In the genomic region with DNA sequence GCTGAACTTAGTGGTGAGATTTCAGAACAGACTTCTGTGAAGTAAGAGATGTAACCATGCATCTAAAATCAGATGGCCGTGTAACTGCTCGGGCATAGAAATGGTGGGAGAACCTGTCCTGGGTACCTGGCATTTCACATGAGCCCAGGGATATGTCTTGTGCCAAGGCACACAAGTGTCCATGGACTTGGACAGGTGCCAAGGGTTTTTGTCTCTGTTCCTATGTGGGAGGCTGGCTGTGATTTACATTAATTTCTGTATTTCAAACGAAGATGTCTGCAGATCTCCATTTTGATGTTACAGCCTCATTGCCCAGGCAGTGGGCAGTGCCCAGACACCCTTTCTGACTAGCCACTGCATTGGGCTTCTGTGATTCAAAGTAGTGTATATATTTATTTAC, we compare ENCODE assay signal across 27 mouse cellular contexts.
DNase-seq lines count a peak whose midpoint lies in the region; ATAC-seq and TF ChIP-seq lines count a peak whose summit lies in the region.
"Had no signal": no experiment of that assay in that cellular context is flagged by ENCODE, and none has a peak within 500 bp of the region (broad histone marks: within the 10 kb centered on the region; RNA-seq: fewer than 3 reads in every experiment).

No protein-coding gene starts in this region.

- H3K9ac ChIP-seq in hindbrain, postnatal 0 days (replicated peaks; ENCODE audit: low read length): no peak overlapping the region
- no peak overlapping the region for H3K9ac ChIP-seq in hindbrain, embryonic 13.5 days
- no peak overlapping the region for H3K9ac ChIP-seq in midbrain, postnatal 0 days (replicated peaks; ENCODE audit: low read length, poor library complexity, severe bottlenecking)
- no peak overlapping the region for H3K9ac ChIP-seq in midbrain, embryonic 14.5 days (replicated peaks; ENCODE audit: low read length)
- H3K9ac ChIP-seq: embryonic facial prominence, embryonic 13.5 days; forebrain, embryonic 13.5 days; heart, embryonic 12.5 days; heart, embryonic 15.5 days; hindbrain, embryonic 14.5 days had no signal

- TF ChIP-seq CTCF in hindbrain, postnatal 0 days (IDR thresholded peaks at IDR 0.05; ENCODE audit: low read depth): no peak
- no peak for TF ChIP-seq CTCF in midbrain, postnatal 0 days (IDR thresholded peaks at IDR 0.05)

- H3K27me3 ChIP-seq in hindbrain, postnatal 0 days (ENCODE audit: insufficient read depth, low read length): no peaks in the 10 kb centered on the region
- H3K27me3 ChIP-seq in hindbrain, embryonic 13.5 days: no peaks in the 10 kb centered on the region
- H3K27me3 ChIP-seq in midbrain, postnatal 0 days (ENCODE audit: insufficient read depth, low read length): no peaks in the 10 kb centered on the region
- H3K27me3 ChIP-seq in midbrain, embryonic 14.5 days (ENCODE audit: control insufficient read depth, insufficient read depth, low read length): no peaks in the 10 kb centered on the region
- H3K27me3 ChIP-seq: embryonic facial prominence, embryonic 13.5 days; forebrain, embryonic 13.5 days; heart, embryonic 12.5 days; heart, embryonic 15.5 days had no signal

- H3K27ac ChIP-seq in hindbrain, postnatal 0 days: no peak overlapping the region
- H3K27ac ChIP-seq in hindbrain, embryonic 13.5 days: no peak overlapping the region
- H3K27ac ChIP-seq in midbrain, postnatal 0 days (ENCODE audit: low read depth, low read length): no peak overlapping the region
- H3K27ac ChIP-seq in midbrain, embryonic 14.5 days (replicated peaks; ENCODE audit: low read depth, low read length): no peak overlapping the region
- H3K27ac ChIP-seq: embryonic facial prominence, embryonic 10.5 days; embryonic facial prominence, embryonic 13.5 days; forebrain, embryonic 10.5 days; forebrain, embryonic 13.5 days; heart, embryonic 15.5 days; hindbrain, embryonic 10.5 days; hindbrain, embryonic 14.5 days had no signal

- no peaks in the 10 kb centered on the region for H3K9me3 ChIP-seq in hindbrain, postnatal 0 days (ENCODE audit: low read length)
- H3K9me3 ChIP-seq in hindbrain, embryonic 13.5 days: no peaks in the 10 kb centered on the region
- H3K9me3 ChIP-seq in midbrain, postnatal 0 days (ENCODE audit: low read length): no peaks in the 10 kb centered on the region
- no peaks in the 10 kb centered on the region for H3K9me3 ChIP-seq in midbrain, embryonic 14.5 days (ENCODE audit: control insufficient read depth, low read length)
- H3K9me3 ChIP-seq: embryonic facial prominence, embryonic 10.5 days; embryonic facial prominence, embryonic 13.5 days; forebrain, embryonic 10.5 days; forebrain, embryonic 13.5 days; heart, embryonic 12.5 days; heart, embryonic 15.5 days; hindbrain, embryonic 10.5 days had no signal

- no peak overlapping the region for H3K4me3 ChIP-seq in hindbrain, postnatal 0 days (ENCODE audit: low read length)
- no peak overlapping the region for H3K4me3 ChIP-seq in hindbrain, embryonic 13.5 days
- no peak overlapping the region for H3K4me3 ChIP-seq in midbrain, postnatal 0 days (ENCODE audit: low read depth, low read length)
- H3K4me3 ChIP-seq in midbrain, embryonic 14.5 days (replicated peaks; ENCODE audit: low read depth, low read length): no peak overlapping the region
- H3K4me3 ChIP-seq: embryonic facial prominence, embryonic 10.5 days; embryonic facial prominence, embryonic 13.5 days; erythroblast, embryonic 14.5 days; forebrain, embryonic 10.5 days; forebrain, embryonic 13.5 days; heart, embryonic 12.5 days; heart, embryonic 15.5 days; hindbrain, embryonic 10.5 days had no signal

- peak; percentile 34 for DNase-seq in hindbrain, postnatal 0 days (ENCODE audit: low spot score)
- DNase-seq in midbrain, postnatal 0 days (ENCODE audit: low spot score): peak; percentile 23
- DNase-seq in midbrain, embryonic 14.5 days: no peak
- DNase-seq in fat pad, adult 2 months (ENCODE audit: extremely low read depth, low read depth, low spot score): peak; percentile 37
- DNase-seq: adrenal gland, adult 8-10 months; adrenal gland, postnatal 25 days; cerebellum, adult 11 months; cerebellum, adult 2 months; cerebellum, adult 9-11 months; embryo, embryonic 11 days; gastrocnemius, postnatal 25 days; heart, adult 18-20 months; heart, postnatal 10 days; heart, postnatal 36 days had no signal

- no peaks in the 10 kb centered on the region for H3K4me1 ChIP-seq in hindbrain, postnatal 0 days (ENCODE audit: insufficient read depth, low read length)
- peaks cover 10% of the 10 kb centered on the region; the same call in 1 of the 2 replicates for H3K4me1 ChIP-seq in hindbrain, embryonic 13.5 days (replicated peaks)
- H3K4me1 ChIP-seq in midbrain, postnatal 0 days (ENCODE audit: insufficient read depth, low read length): no peaks in the 10 kb centered on the region
- no peaks in the 10 kb centered on the region for H3K4me1 ChIP-seq in midbrain, embryonic 14.5 days (ENCODE audit: control insufficient read depth, insufficient read depth, low read length)
- H3K4me1 ChIP-seq: embryonic facial prominence, embryonic 10.5 days; embryonic facial prominence, embryonic 13.5 days; forebrain, embryonic 10.5 days; heart, embryonic 12.5 days; heart, embryonic 15.5 days; hindbrain, embryonic 10.5 days had no signal

- peaks cover 30% of the 10 kb centered on the region for H3K36me3 ChIP-seq in hindbrain, postnatal 0 days (ENCODE audit: insufficient read depth, low read length)
- peaks cover 70% of the 10 kb centered on the region for H3K36me3 ChIP-seq in hindbrain, embryonic 13.5 days
- peaks cover 50% of the 10 kb centered on the region for H3K36me3 ChIP-seq in midbrain, postnatal 0 days (ENCODE audit: insufficient read depth, low read length)
- peaks cover 60% of the 10 kb centered on the region for H3K36me3 ChIP-seq in midbrain, embryonic 14.5 days (ENCODE audit: control insufficient read depth, insufficient read depth, low read length)

- ATAC-seq in hindbrain, postnatal 0 days: no peak
- no peak for ATAC-seq in hindbrain, embryonic 13.5 days (ENCODE audit: low FRiP score)
- ATAC-seq in midbrain, postnatal 0 days (ENCODE audit: low FRiP score): no peak
- no peak for ATAC-seq in midbrain, embryonic 14.5 days (ENCODE audit: low FRiP score, low TSS enrichment)
- no peak for ATAC-seq in megakaryocyte progenitor cell, adult 5-6 weeks (replicated peaks; ENCODE audit: poor library complexity)
- ATAC-seq: activated CD4-positive, CD25-positive, alpha-beta regulatory T cell, adult 4 months; CD4-positive, CD25-positive, alpha-beta regulatory T cell, adult 4 months; forebrain, embryonic 13.5 days had no signal

- H3K4me2 ChIP-seq in hindbrain, postnatal 0 days (ENCODE audit: low read depth, low read length): no peak overlapping the region
- no peak overlapping the region for H3K4me2 ChIP-seq in hindbrain, embryonic 13.5 days
- H3K4me2 ChIP-seq in midbrain, postnatal 0 days (ENCODE audit: low read depth, low read length, poor library complexity, severe bottlenecking): no peak overlapping the region
- no peak overlapping the region for H3K4me2 ChIP-seq in midbrain, embryonic 14.5 days (ENCODE audit: low read length)
- H3K4me2 ChIP-seq: embryonic facial prominence, embryonic 13.5 days; forebrain, embryonic 13.5 days; heart, embryonic 12.5 days; heart, embryonic 15.5 days; hindbrain, embryonic 14.5 days had no signal

- WGBS in hindbrain, postnatal 0 days: 67% methylated on average over 3 of the region's 3 CpGs
- WGBS in hindbrain, embryonic 13.5 days: 85% methylated on average over 3 of the region's 3 CpGs
- WGBS in midbrain, postnatal 0 days: 83% methylated on average over 3 of the region's 3 CpGs
- 88% methylated on average over 3 of the region's 3 CpGs for WGBS in midbrain, embryonic 14.5 days
